Mouse (Mus musculus): ENCODE results near the gene Cryzl1.

- TF ChIP-seq HCFC1 (IDR thresholded peaks at IDR 0.05; ENCODE audit: low read depth, low read length): no peak
- no peak for TF ChIP-seq CTCF (IDR thresholded peaks at IDR 0.05 in 2 of 3, conservative IDR thresholded peaks at IDR 0.05 in 1 of 3; ENCODE audit: control insufficient read depth in 1 of 3, insufficient read depth in 1 of 3, low read depth in 2 of 3, low read length in 3 of 3, poor library complexity in 1 of 3, severe bottlenecking in 1 of 3)
- no peak for TF ChIP-seq POLR2AphosphoS5 (IDR thresholded peaks at IDR 0.05; ENCODE audit: borderline replicate concordance, low read depth, low read length)
- TF ChIP-seq UBTF (IDR thresholded peaks at IDR 0.05; ENCODE audit: borderline replicate concordance, insufficient read depth, low read depth, low read length): no peak
- TF ChIP-seq MAFK (IDR thresholded peaks at IDR 0.05; ENCODE audit: borderline replicate concordance, low read depth, low read length): no peak
- no peak for TF ChIP-seq E2F4 (IDR thresholded peaks at IDR 0.05; ENCODE audit: borderline replicate concordance, low read depth, low read length)
These were observed 89.1 kb downstream of the Cryzl1 start for GRCm38 (mm10) chr16:91639636-91640035.

Measured in MEL (cell line).